Mouse (Mus musculus) right cerebral cortex, adult 2 months (tissue): ENCODE measurements around the gene Maats1.
A peak's percentile ranks its signal among the peaks of the same experiment; 100 is the strongest.

Experiments used
- DNase-seq, 2 experiments: peaks; one replicate each; pipeline ENCODE4 v3.0.0; 2021 to 2022; ENCODE audit warnings: low spot score in 2 of 2

Gene Maats1

DNA sequence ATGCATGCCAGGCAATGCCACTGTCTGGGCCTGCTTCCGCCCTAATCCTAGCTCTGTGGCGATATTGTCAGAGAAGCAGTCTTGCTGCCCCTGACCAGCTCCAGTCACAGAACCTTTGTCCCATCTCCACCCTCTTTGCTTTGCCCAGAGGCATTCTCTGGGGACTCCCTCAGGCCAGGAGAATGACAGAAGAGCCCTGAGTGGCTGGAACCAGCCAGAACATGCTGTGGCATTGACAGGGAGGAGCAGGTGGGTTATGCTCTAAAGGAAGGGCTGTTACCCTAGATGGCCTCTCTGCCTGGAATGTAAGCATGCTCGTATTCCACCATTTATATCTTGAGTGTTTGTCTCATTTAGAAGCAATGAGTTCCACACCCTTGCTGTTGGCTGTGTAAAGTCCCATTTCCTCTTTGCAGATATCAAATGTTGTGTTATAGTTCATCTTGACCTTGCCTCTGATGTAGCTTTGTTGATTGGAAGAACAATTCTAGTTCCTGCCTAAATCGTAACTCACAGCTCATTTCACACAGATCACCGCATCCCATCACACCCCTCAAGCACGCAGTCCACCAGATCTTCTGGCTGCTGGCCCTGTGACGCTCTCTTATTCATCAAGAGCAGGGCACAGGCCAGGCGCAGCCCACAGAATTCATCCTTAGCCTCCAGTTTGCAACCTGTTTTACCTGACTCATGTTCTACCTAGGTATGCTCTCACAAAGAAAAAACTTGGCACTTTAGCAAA lies 28.9 kb upstream of the Maats1 start:
- DNase-seq, result no peak

DNA sequence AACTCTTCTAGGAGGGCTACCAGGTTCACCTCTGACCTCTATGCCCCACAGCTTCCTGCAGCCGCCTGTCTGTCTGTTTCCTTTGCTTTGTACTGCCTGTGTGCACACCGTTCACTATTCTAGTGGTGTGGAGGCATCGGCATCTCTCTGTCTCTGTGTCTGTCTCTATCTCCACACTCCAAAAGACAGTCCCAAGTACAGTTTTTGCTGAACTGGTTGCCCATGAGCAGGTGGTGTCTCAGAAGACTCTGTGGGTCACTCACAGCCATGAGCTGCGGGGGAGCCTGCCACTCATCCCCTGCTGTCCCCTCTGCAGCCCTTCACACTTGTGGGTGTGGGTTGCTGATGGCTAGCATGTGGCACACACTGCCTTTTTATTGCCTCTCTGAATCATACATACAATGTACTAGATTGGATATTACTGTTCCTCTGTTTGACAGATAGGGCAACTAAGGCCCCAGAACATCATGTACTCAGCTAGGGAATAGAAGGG lies 28.1 kb upstream of the Maats1 start:
- DNase-seq, result no peak

DNA sequence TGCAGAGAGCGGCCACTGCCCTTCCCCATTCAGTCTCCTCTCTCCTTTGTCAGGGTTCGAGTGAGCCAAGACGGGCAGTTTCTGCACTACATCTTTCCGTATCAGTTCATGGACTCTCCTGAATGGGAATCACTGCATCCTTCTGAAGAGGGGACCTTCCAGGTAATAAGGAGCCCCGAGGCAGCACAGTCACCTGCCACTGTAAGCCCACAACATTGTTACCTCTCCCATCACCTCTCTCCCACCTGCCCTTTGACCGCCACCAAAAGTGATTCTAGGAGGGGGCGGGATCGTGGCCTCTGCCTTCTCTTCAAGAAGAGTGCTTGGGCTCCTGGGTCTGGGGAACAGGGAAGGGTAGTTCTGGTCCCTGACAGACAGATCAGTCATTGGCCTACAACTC lies 27.5 kb upstream of the Maats1 start:
- no peak for DNase-seq

DNA sequence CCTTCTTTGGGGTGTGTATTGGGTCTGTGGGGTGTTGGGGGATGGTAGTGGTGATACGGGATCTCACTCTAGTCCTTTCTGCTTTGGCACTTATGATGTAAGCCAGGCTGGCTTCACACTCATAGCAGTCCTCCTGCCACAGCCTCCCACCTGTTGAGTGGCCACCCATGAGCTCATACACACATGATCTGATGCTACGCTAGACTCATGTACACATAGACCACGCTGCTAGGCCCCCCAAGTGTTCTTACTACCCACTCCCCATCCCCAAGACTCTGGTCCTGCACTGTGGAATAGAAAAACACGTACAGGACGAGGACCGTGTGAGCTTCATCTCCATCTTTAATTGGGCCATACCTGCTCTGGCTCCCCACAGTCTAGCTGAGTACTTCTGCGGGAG lies 27.1 kb upstream of the Maats1 start:
- no peak for DNase-seq

DNA sequence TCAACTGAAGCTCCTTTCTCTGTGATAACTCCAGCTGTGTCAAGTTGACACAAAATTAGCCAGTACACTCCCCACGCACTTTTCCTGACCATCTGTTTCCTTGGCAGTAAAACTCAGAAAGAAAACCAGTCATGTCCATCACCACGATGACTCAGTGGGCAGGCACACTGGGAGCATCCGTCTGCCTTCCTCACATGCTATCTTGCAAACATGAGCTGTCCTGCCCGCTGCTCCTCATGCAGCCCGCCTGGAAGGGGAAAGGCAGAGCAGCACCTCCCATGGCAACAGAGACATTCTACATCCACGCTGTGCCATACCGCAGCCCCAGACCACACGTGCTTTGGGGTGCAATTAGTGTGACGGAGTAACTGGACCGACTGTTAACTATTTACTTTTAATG lies 26.4 kb upstream of the Maats1 start:
- DNase-seq, result peak; percentile 88 to 90

DNA sequence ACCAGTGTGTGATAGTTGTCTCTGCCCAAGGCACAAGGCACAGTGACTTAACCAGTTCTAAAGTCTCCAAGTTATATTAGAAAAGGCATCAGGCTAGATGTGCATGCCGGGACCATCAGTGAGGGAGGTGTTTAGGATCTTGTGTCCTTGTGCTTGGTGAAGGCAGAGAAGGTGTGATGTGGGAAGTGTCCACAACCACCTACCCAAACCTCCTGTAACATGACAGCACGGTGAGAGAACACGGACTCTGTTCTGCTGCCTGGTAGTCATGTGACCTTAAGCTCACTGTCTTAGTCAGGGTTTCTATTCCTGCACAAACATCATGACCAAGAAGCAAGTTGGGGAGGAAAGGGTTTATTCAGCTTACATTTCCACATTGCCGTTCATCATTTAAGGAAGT lies 24.3 kb upstream of the Maats1 start:
- DNase-seq, result peak in 1 of 2 experiments; percentile 31

DNA sequence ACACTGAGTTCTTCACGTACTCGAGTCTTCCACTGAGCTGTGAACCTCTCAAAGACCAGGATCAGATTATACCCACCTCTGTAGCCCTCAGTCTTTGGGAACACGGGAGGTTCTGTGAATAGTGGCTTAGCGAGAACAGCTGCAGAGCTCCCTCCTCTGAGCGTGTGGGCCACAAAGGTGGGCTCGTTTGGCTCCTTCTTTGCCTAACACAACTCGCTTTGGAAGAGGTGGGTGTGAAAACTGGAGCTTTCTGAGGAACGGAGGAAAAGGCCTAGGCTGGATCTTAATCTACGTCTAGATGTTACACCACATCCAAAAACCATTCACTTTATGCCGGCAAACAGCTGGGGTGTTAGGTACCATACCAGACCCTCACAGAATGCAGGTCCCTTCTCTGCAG lies 23.4 kb upstream of the Maats1 start:
- no peak for DNase-seq

DNA sequence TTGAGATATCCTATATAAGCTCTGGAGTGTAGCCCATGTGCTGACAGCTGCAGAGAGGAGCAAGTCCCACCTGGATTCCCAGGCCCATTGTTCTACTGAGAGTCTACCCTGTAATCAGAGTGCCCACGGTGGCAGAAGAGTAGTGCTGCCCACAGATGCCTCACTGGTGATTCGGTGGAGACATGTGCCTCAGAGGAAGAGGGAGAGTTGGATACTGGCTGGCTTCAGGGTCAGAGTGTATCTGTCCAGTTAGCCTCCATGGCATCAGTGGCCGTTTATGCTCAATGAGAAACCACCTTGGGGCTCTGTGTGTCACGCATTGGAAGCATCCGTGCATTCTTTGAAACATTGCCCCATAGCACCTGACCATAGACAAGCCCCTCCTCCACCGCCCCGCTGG lies 21.7 kb upstream of the Maats1 start:
- no peak for DNase-seq

DNA sequence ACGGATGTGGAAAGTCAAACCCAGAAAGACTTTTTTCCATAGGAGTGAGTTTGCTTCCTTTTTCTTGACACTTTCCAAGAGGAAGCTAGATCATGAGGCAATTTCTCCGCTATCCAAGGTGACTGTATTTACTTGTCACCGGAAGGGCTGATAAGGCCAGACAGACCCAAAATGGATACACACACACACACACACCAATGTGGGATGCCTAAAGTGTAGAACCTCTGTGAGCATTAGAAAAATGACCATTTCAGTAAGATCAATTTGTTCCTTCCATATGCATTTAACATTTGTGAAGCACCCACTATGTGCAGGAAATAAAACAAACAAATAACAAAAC lies 21.3 kb upstream of the Maats1 start:
- no peak for DNase-seq

DNA sequence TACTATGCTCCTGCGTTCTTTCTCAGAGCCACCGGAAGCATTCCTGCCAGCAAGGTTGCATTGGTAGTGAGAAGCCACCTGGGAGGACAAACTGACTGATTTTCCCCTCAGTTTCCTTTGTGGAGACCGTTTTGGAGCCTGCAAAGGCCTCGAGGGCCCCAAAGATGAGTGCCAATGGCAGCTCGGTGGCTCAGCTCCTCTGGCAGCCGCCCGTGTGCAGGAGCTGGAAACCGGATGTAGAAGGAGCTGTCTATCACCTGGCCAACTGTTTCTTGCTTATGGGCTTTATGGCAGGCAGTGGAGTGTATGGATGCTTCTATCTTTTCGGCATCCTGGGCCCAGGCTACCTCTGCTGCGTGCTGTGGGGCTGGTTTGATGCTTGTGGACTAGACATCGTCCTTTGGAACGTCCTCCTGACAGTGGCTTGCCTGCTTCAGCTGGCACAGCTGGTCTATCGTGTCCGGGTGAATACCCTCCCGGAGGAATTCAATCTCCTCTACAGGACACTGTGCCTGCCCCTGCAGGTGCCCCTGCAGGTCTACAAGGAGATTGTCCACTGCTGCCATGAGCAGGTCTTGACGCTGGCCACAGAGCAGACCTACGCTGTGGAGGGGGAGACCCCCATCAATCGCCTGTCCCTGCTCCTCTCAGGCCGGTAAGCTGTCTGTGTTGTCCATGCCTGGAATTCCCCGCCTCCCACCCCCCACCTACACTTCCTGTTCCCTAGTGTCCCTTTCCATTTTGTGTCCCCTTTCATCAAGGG lies 20.7 kb upstream of the Maats1 start:
- no peak for DNase-seq

DNA sequence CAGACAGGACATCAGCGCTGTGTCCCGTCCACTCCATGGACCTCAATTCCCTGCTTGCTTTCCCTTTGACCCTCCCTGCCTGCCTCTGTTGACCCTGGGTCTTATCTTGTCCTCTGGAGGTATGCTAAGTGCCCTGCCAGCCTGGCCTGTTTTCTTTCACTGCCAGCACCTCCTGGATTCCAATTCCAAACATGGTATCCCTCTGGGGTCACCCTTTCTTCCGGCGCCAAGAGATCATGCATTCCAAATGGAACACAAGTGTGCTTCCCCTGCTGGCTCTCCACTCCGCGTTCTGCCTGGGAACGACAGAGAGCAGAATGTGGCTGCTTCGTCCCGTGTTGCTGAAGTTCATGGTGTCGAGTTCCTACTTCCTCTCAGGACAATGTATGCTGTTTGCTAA lies 20.0 kb upstream of the Maats1 start, which contains the start of gene Popdc2:
Gene Popdc2, plus strand, starts transcription at position 277 of the 400 bp plus-strand sequence.
- no peak for DNase-seq

DNA sequence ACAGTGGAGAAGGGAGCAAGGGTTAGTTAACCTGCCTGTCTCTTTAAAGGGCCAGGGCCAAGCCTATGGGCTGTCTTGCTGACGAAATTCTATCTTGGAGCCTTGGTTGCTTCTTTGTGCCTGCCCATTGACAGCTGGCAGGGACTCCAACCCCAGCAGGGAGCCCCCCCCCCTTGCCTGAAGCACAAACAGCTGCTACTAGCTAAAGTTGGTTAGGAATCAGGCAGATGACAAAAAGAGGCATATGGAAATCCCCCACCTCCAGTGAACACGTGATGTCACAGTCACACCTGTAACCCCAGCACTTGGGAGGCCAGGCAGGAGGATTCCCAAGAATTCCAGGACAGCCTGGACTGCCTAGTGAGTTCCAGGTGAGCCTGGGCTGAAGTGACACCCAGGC lies 18.4 kb upstream of the Maats1 start:
- no peak for DNase-seq

DNA sequence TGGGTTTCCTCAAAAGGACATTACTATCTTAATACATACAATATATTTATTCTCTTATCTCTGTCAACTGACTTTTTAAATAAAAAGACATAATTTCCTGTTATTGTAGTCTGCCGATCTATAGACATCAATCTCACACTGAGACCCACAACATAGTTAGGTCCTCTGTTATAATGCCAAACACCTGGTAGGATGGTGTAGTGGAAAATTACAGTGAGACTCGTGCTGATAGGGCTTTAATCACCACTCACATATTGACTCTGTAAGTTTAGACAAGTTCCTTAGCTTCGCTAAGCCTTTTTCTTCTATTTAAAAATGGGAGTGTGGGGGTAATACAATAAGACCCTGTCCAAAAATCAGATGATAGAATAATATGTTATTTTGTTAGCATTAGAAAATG lies 17.9 kb upstream of the Maats1 start:
- DNase-seq, result no peak

DNA sequence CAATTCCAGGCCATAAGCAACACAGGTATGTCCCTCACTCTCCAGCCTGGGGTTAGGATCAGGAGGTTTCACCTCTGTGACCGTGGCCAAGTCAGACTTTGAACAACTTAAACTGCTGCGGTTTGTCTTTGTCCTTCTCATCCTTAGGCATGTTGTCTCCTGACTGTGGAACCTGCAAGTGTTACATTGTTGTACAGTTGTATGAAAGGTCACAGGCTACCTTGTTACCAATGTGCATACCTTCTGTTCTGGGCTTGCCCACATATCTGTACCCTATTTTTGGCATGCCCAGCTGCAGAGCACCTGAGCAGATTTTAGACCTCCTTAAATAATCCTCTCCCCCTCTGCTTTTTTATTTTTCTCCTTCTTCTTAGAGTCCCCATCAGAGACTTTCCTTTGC lies 17.3 kb upstream of the Maats1 start:
- DNase-seq, result no peak

DNA sequence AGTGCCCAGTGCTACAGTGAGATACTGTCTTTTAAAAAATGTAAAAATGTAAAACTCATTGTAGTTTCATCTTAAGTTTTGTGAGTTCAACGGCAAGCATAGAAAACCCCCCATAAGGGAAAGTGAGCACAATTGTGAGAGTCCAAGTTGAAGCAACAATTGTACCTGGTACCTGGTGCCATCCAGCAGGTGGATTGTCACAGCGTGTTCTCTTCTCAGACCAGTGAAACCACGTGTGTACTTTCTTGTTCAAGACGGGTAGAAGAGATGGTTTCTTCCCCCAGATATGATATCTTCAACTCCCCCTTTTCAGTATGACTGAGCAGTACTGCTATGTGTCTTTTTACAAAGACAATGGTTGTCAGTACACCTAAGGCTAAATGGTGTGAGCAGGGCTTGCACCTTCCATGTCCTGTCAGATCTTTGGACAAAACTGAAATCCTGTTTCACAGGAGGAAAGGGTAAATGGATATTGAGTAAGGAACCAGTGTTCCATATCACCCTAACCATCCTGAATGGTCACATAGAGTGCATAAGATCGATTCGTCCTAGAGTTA lies 16.4 kb upstream of the Maats1 start:
- no peak for DNase-seq

DNA sequence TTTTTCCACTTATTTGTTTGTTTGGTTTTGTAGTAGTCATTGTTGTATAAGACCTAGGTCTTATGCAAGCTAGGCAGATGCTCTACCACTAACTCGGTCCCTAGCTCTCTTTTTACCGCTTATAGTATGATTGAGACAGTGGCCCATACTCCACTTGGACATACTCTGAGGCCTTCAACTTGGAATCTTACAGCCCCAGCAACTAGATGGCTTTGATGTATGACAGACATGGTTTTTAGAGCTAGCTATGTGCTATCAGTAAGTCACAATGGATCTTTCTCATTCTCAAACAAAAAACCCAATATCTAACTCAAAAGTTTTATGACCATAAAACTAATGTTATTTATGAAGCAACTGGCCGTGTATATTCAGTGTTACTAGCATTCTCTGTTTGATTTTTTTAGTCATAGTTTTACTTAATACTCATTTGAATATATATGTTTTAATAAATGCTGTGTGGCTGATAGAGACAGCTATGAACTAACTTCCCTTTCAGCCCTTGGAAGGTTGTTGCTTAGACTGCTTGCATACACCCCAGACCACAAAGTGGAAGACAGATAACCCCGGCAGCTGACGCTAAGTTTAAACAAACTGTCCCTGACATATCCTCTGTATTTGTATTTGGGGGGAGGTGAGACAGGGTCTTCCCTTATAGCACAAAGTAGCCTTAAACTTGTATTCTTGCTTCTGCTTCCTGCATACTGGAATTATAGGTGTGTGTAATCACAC lies 12.4 kb upstream of the Maats1 start:
- no peak for DNase-seq

DNA sequence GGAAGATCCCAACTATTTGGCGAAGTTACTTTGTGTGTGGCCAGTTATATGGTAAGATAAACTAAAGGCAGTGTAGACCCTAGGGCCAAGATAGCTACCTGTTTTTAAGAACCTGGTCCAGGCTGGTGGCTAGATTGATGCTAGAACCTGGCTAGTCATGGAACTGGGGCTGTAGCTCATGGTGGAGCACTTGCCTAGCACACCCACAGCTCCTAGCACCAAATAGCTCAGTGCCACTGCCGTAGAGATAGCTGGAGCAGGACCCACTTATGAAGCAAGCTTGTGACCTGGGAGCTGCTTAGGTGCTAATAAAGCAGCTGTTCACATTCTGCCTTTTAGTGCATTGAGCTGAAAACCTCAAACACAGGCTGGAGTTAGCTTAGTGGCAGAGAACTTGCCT lies 11.7 kb upstream of the Maats1 start:
- DNase-seq, result no peak

DNA sequence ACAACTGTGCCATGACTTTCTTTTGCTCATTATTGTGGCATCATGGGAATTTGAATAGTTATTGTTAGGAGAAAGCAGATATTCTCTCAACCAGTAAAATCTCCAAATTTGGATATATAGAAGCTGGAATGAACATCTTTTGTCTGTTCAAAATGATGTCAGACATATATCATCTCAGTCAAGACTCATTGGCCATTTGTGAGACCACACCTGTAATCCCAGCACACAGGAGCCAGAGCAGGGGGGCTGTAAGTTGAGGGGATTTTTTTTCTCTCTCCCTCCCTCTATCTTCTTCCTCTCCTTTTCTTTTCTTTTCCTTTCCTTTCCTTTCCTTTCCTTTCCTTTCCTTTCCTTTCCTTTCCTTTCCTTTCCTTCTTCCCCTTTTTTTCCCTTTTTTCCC lies 10.9 kb upstream of the Maats1 start:
- DNase-seq, result no peak

DNA sequence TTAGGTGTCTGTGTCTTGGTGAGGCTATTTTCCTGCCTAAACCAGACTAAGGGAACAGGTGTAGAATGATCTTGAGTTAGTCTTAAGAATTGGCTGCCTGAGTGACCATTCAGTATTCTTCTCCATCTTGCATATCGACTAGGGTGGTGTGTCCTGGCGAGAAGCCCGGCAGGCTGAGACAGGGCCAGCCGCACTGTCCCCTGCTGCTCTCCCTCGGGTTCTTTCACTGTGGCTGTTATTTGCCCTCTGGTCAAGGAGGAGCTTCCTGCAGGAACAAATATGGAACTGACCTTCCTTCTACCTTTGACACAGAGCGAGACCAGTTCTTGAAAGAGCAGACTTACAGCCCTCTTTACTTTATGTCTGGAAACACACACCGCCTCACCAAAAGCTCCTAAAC lies 10.1 kb upstream of the Maats1 start:
- no peak for DNase-seq

DNA sequence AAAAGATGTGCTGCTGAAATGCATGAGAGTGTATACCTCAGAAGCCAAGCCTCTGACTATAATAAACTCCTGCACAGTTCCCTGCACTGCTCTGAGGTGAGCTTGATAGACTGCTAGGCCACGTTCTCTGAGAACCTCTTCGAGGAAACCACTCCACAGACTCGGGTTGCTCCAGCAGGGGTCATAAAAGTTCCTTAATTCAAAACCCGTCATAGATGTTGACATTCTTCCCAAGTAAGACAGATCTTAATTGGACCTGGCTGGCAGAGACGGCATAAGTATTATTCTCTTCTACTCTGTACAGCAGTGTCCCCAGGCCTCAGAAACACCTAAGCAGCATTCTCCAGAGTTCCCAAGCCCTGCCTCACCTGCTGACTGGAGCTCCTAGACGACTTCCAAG lies 9.0 kb upstream of the Maats1 start:
- DNase-seq, result no peak

DNA sequence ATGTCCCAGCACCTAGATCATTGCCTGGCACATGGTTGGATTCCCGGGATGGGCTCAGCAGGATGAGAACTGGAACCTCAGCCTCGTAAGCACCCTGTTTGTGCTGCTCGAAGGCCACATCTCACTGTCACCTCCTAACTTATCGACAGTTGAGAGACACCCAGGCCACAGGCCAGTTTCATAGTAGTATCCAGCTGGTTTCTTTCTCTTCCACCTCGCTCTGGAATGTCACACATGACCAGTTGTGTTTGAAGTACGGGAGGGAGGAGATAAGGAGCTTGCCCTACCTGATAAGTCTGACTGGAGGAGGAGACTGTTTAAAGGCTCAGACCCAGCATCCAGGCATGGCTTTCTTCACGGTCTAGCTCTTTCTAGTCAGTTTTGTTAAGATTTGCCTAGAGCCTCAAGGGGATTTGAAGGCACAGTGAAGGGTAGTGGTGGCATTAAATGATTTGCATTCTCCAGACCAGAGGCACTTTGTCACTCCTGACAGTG lies 8.5 kb upstream of the Maats1 start:
- no peak for DNase-seq

DNA sequence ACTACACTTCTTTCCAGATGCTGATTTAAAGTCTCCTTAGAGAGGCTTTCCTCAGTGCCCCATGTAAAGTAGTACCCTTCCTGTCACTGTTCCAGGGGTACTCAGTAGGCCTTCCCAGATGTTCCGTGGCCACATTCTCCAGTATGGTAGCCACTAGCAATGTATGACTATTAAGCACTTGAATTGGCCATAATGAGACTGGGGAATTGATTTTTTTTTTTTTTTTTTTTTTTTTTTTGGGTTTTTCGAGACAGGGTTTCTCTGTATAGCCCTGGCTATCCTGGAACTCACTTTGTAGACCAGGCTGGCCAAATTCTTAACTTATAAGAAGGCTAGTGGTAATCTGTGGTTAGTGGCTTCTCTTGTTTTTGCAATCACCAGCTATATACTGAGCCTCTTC lies 7.9 kb upstream of the Maats1 start:
- DNase-seq, result no peak
